Mouse (Mus musculus): ENCODE measurements around the gene Rpp25.
A peak's percentile ranks its signal among the peaks of the same experiment; 100 is the strongest.

Gene Rpp25

GRCm38 (mm10) chr9:57521056-57521911 is 17.5 kb downstream of the Rpp25 start, which contains the start of gene Cox5a:
Cox5a (plus strand) TSS chr9:57521274.
- peak; percentile 92 for DNase-seq (ENCODE audit: low spot score)

DNA sequence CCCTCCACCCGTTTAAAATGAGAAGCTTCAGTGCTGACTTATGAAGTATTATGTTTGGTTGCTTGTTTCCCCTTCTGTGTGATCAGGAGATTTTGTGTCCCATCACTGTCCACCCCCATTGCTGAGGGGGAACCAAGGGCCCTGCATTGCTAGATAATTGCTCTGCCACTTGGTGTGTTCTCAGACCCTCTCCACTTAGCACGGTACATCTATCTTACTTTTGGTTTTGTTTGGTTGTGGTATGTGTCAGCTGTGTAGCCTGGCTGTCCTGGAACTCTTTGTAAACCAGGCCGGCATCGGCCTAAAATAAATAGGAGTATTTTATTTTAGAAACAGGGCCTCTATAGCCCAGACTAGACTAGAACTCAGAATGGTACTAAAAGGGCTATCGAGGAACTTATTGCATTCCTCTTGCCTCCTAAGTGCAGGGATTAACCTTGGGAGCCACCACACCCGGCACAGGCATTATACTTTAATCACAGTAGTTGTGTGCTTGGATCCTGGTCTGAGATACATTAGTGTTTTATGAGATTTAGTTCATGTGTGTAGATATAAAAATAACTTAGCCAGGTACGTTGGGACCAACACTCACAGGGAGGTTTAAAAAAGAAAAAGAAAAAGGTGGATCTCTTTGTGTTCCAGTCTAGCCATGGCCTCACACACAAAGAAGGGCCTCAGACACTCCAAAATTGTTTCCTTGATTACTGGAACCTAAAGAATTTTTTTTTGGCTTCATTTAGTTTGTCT is 18.5 kb downstream of the Rpp25 start:
- no peak for DNase-seq (ENCODE audit: low spot score)

- DNase-seq (ENCODE audit: low spot score) = no peak
Measured at GRCm38 (mm10) chr9:57522861-57523246, 19.0 kb downstream of the Rpp25 start.

DNA sequence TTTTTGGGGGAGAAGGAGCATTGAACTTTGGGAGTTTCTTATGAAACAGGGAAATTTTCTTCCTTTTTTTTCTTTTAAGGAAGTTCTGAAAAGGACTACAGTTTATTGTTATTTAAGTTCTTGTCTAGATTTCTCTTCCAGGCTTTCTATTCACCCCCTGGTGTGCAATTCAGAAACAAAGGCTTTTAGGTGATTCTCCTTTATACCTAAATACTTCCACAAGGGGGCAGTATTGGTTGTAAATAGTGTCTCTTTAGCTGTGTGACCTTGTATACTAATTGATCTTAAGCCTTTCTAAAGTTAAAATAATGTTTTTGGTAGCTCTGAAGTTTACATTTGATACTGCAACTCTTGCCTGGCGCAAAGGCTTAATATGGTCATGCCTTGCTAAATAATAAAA is 19.9 kb downstream of the Rpp25 start:
- no peak for DNase-seq (ENCODE audit: low spot score)

DNA sequence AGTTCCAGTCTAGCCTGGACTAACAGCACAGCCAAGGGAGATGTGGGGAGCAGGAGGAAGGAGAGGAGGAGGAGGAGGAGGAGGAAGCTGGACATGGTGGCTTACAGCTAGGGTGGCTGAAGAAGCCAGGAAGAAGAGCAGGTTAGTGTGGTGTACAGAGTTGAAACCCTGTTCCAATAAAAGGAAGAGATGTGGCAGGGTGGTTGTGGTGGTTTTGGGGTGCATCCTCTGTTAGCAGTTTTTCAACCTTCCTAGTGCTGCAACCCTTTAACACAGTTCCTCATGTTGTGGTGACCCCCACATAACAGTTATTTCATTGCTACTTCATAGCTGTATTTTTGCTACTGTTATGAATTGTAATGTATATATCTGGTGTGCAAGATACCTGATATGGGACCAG is 20.6 kb downstream of the Rpp25 start:
- DNase-seq (ENCODE audit: low spot score) = no peak

DNA sequence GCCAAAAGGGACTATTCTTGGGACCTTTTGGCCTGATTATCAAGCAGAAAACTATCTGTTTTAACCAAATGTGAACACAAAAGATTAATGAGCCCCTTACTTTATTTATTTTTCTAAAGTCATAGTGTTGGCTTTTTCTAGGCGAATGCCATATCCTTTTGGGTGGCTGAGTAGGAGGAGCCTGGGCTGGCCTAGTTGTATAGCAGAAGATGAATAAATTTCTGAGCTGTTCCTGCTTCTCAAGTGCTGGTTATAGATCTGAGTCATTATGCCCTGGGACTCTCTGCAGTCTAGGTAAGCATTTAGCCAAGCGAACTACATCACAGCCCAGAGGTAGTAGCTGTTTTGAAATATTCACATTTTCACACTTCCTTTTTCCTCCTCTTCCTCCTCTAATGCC is 21.7 kb downstream of the Rpp25 start:
- no peak for DNase-seq (ENCODE audit: low spot score)

DNA sequence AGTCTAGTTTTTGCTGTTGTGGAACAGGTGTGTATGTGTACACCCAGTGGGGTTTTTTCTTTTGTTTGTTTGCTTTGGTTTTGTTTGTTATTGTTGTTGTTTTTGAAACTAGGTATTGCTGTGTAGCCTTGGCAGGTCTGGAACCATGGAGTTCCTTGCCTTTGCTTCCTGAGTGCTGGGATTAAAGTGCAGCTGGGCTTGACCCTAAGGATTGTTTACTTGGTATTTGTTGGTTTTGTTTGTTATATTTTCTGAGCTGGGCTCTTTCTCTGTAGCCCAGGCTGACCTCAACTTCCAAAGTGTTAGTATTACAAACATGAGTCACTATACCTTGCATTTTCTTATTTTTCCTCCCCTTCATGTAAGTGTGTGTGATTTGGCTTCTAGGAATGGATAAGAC is 22.6 kb downstream of the Rpp25 start:
- no peak for DNase-seq (ENCODE audit: low spot score)

- no peak for DNase-seq (ENCODE audit: low spot score)
Measured at GRCm38 (mm10) chr9:57531946-57532345, 28.1 kb downstream of the Rpp25 start.

DNA sequence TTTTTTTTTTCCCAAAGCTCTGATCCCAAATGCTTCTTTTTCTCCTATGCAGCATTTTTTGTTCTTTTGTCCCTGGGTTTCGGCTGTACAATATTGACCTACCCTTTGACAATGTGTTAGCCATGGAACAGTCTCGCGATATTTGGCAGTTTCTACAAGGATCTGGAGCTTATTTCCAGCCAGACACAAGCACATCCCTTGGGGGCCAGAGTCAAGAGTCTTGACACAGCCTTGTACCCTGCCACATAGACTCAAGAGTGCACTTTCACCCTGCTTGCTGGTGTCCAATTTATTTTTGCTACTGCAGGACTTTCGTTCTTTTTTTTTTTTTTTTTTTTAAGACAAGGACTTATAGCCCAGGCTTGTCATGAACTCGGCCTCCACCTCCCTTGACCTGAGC is 32.5 kb downstream of the Rpp25 start:
- no peak for DNase-seq (ENCODE audit: low spot score)

DNA sequence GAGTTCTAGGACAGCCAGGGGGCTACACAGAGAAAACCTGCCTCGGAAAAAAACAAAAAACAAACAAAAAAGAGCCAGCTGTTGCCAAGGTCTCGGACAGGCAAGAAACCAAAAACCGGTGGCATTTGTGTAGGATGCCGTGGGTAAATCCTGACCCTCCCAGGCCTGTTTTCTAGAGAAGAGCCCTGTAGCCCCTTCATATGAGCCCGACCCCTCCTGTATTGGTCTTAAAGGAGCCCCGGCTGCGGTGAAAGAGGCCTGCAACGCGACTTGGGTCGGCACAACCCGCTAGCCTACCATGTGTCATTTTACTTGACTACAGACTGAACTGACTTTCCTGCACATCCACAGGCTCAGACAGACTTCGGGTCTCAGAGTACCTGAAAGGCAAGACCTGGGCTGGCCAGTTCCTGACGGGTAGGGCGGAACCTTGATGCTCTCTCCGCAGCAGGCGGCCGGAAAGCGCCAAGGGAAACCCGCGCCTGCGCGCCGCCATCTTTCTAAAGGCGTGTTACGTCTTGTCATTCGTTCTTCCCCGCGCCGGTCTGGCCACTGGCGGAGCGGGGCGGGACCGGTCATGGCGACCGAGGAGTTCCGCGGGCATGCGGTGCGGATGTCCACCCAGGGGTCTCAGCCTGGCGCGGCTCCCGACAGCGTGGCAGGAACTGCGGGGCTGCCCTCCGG is 33.4 kb downstream of the Rpp25 start, which contains the start of gene Fam219b:
TSS of gene Fam219b (plus strand) at position 485 of the 684 bp plus-strand sequence.
- DNase-seq (ENCODE audit: low spot score) = peak; percentile 91

DNA sequence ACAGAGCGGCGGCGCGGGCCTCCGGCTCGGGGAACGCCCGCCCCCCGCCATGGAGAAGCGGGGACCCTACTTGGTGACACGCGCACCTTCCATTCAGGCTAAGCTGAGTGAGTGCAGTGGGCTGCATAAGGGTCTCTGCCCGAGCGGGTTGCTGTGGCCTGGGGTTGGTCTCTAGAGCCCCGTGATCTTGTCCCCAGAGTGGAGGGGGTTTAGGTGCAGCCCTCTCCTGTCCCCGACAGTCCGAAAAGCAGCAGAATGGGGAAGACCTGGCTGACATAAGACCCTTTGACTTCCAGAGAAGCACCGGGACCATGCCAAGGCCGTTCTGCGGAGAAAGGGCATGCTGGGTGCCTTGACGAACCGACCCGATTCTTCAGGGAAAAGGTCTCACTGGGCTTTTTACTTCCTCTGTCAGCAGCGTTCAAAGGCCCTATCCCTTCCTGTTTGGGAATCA is 33.9 kb downstream of the Rpp25 start:
- no peak for DNase-seq (ENCODE audit: low spot score)

DNA sequence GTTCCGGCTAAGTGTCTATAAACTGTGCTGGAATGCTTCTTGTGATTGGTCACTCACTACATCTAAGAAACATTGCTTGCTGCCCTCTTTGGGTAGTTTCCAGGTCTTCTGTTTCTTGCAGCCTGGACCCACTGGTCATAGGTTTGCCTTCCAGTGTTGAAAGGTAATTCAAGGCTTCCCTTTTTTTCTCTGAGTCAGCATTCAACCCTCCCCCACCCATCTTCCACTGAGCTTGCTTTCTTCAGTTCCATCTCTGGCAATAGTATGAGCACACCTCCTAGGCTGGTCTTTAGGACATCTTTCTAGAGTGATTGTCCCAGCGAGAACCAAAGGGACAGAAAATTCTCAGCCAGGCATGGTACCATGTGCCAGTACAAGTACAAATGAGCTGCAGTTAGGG is 35.7 kb downstream of the Rpp25 start:
- DNase-seq (ENCODE audit: low spot score) = no peak

DNA sequence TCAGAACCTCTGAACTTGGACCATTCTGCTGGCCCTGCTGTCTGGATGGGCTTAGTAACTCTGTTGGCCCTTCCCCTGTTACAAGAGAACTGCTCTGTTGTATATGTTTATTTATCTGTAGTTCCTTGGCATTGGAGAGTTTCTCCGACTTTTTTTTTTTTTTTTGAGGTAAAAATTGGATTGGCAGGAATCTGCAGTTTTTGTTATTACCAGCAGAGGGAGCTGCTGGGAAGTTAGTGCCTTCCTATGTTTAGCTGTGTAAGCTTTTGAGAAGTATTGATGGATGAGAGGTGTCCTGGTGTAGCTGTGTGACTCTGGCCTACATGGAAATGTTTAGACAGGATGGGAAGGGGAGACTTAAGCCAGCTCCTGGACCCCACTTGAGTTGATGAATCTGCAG is 37.5 kb downstream of the Rpp25 start:
- no peak for DNase-seq (ENCODE audit: low spot score)

- DNase-seq (ENCODE audit: low spot score) = no peak
Measured at GRCm38 (mm10) chr9:57543951-57544350, 40.1 kb downstream of the Rpp25 start.

DNA sequence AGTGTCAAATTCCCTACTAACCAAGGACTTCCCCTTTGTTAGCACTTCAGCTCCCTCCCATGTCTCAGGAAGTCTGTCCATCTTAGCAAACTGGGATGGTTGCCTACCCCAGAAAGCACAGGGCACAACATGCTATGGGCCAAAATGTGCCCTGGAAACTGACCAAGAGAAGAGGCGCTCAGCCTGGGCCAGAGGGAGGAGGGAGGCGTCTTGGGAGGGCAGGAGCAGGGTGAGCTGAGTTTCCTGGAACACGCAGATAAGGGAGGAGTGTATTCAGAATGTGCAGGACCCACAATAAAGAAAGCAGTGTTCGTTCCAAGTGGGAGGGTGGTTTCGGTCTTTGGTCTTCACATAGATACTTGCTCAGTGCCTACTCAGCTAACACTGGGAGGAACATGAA is 43.5 kb downstream of the Rpp25 start:
- DNase-seq (ENCODE audit: low spot score) = no peak

- DNase-seq (ENCODE audit: low spot score) = no peak
Measured at GRCm38 (mm10) chr9:57547869-57548268, 44.0 kb downstream of the Rpp25 start.

DNA sequence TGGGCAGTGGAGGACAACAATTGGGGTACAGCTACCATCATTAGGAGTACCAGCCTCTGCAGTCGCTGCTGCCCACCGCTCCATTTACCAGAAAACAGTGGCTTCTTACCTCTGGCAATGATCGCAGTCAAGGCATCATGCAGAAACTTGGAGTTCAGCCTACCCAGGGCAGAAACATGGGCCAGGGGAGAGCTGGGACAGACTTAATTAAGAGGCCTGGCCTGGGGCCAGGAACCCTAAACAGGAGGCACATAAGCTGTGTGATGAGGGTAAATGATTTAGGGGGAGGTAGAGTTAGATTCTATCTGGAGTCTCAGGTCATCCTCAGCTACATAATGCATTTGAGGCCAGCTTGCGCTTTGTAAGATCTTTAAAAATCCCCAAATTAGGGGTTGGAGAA is 45.4 kb downstream of the Rpp25 start:
- DNase-seq (ENCODE audit: low spot score) = no peak

DNA sequence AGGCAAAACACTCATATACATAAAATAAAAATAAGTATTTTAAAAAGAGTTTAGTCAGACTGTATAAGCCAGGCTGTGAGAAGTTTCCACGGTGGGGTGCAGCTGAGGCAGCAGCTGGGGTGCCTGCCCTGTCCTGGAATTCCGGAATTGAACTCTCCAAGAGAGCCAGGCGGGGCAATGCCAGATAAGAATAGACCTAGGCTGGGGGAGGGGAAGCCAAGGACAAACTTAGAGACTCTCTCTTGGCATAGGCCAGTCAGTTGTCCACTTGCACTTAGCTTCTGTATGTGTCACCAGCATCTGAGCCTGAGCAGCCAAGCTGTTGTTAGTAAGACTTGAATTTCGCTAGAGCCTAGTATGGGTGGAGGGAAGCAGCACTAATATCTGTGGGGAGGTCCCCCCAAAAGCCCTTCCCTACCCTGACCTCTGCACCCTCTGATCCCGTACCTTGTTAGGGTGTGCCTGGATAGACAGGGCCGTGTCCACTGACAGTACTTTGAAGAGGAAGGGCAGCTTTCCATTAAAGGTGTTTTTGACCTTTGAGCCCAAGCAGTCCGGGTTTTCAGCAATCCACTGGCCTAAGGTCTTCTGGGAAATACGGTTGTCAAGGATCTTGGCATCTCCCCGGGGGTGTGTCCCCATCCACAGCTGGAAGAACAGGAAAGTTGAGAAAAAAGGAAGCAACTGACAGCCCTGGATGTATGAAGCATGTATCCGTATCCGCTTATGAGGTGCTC is 46.5 kb downstream of the Rpp25 start:
- peak; percentile 73 for DNase-seq (ENCODE audit: low spot score)

DNA sequence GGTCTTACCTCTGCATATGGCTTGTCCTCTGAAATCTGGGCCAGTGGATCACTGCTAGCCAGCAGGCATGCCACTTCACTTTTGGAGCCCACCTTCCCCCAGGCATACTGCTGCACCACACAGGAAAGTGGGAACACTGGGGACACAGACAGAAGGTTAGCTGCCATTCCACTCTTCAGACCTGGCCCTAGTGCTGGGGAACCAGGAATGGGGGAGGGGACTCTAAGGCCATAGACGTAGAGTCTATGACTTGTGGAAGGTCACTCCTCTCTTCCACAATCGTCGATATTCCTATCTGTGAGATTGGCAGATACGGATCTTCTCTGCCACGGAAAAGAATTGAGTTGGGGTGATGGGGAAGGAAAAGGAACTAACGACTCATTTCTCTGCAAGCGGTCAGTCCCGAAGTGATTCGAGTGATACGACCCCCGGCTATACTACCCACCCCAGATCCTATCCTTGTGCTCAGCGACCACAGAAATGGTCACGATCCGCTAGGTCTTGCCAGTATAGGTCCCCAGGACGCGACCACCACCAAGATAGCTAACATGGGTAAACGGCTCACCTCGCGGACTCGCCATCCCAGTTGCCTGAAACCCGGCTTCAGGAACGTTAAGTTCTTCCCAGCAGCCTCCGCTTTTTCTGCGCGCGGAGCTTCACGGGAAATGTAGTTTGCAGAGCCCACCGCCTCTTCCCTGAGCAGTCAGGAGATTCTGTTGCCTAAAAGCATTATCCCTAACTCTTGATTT is 48.5 kb downstream of the Rpp25 start, which contains the start of gene Mpi:
TSS of gene Mpi (minus strand) at position 625 of the 749 bp plus-strand sequence.
- DNase-seq (ENCODE audit: low spot score) = peak; percentile 74

GRCm38 (mm10) chr9:57553119-57553518 is 49.3 kb downstream of the Rpp25 start:
- DNase-seq (ENCODE audit: low spot score) = no peak

GRCm38 (mm10) chr9:57554753-57555152 is 50.9 kb downstream of the Rpp25 start:
- no peak for DNase-seq (ENCODE audit: low spot score)

All from yolk sac, embryonic 10.5 days (tissue).